Mouse (Mus musculus) urinary bladder, adult 18-20 months (tissue): Measurements from ENCODE around the gene Rwdd3.

Experiments used
- DNase-seq, 2 experiments: peaks; one replicate each; pipeline ENCODE4 v3.0.0; 2022; ENCODE audit warnings: low spot score in 2 of 2, mixed read lengths in 2 of 2

The Rwdd3 gene

DNA sequence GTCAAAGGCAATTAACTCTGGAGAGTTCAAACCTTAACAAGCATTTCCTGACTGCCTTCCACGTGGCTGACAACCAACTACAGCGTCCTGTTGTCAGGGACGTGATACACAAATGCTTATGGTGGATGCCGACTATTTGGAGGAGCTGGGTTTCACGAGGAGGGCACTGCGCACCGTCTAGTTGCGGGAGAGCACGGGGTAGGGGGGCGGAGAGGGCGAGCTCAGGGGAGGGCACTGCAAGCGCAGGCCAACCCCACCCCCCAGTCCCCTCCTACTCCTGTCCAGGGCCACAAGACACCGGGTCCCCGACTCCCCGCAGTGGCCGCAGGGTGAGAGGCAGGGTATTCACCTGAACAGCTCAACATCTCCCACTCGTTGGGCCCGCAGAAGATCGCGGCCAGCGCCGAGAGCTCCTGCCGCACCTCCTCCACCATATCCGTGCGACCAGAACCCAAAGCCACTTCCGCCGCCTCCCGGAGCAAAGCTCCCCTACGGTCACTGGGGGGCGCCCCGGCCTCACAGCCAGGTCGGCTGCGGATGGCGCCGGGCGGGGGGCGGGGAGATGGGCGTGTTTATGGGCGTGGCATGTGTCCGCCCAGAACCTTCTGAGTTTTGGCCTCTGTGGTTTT is at the start of gene Rwdd3:
TSS of gene Rwdd3 (minus strand) at position 453 of the 629 bp plus-strand sequence.
- peak; percentile 80 to 82 for DNase-seq

DNA sequence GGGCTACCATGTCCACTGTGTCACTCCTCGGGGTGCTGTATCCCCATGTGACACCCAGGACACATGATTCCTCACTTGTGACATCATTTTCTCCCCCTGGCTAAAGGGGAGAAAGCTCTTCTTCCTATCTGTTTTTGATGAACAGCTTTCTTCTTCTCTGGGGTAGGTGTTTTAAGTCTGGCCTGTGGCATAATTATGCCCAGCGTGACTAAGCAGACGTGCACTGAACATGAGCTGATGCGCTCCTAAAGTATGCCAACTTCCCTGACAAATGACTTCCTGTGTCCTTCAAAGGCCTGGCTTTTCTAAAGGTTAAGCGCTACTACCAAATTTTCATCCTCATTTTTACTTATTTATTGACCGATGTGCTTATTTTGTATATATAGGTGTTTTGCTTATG is 45.5 kb upstream of the Rwdd3 start:
- DNase-seq = no peak

DNA sequence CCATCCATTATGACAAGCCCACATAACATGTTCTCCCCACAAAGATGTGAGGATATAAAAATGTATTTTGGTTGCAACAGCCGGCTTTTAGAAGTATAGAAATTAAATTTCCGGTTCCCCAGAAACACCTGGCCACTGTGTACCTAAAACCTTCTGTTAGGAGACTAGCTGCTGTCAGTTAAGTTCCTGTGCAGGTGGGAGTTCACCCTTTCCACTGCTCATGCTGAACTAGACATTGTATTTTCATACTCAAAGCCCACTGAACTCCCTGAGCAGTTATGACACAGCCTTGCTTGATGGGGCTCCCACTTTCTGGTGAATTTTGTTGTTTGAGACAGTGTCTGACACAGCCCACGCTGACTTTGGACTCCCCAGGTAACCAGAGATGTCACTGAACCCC is 42.0 kb upstream of the Rwdd3 start:
- DNase-seq = no peak

DNA sequence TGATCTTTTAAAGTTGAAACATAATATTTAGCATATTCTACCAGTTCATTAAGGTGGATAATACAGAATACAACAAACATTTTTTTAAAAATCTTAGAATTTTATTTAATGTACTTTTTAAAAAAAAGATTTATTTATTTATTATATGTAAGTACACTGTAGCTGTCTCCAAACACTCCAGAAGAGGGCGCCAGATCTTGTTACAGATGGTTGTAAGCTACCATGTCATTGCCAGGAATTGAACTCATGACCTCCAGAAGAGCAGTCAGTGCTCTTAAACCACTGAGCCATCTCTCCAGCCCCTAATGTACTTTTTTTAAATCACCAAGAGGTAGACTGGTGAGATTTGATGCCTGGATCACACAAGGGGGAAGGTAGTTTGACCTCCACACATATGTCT is 40.7 kb upstream of the Rwdd3 start:
- no peak for DNase-seq

DNA sequence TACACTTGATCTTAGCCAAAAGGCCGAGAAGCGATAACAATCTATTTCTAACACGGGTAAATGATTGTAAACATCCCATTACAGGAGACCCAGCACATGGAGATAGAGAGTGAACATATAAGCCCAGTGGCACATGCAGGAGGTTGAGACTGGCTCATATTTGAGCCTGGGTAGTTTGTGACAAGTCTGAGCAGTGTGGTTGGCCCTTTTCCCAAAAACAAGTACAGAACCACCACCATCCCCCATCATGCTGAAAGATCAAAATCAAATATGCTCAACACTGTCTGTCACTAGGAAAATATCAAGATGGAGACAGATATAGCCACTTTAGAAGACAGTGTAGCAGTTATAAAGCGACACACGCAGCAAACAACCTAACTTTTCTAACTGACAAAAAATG is 37.5 kb upstream of the Rwdd3 start:
- no peak for DNase-seq

DNA sequence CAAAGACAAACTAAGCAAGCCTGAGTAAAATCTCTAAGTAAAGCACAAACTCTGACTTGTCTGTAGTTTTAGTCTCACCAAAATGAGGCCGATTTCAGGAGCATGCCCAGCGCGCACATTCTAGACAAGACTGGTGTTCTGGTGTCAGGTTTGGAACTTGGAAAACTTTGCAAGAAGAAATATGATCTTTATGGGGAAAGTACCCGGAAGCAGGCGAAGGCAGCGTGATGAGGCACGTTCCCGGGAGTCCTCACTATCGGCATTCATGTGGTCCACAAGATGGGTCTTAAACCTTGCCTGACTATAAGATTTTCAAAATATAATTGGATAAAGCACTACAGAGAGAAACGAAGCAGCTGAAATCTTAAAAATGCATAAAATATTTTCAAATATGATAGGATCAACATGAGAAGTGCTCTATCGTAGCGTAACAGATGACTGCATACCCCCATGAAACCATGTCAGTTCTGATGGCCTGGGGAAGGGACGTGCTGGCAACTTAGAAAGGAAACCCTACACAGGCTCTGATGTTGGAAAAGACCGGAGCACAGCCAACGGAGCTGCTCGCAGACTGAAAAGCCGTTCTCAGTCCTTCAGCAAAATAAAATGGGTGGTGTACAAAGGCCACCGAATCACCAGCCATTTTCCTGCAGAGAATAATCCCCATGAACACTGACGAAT is 34.8 kb upstream of the Rwdd3 start:
- DNase-seq = no peak

DNA sequence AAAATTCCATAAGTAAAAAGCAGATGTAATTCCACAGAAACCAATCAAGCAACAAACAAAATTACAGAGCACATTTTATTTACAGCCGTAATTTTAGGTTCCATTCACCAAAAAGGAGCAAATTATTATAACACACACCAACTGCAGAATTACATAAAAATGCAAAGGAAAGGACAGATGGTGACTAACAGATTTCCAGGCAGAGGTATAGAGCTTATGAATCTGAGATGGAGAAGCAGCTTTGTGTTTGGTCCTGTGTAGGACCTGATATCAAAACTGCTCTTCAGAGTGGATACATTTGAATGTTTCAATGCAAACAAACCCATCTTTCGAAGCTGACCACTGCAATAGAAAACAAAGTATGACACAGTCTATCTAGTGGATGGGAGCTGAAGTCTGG is 31.1 kb upstream of the Rwdd3 start:
- no peak for DNase-seq

DNA sequence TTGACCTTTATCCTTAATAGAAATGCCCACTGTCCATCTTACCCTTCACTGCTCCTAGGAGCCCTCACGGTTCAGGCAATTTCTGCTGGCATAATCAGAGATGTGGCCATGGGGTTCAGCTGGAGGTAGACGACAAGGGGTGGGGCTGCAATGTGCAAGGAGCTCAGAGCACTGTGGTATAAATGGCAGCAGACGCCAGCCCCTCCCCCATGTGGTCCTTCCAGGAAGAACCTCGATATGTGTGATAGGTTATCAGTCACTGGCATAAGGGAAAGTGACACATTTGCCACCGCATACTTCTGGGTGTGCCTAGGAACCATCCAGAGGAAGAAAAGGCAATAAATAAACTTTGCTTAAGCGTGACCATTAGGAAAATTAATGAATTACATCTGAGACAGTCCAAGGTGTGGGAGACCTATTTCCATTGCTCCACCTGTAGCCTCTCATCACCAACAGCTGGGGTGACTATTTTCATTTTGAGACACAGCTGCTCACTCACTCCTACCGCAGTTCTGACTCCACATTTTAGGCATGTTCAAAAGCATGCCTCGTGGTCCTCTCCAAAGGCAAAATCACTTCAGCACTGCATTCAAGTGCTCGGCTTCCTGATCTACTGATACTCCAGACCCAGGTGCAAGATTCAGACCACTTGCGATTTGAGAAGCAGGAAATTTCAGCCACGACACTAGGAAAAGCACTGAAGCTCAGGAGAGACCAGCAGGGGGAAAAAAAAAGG is 29.7 kb upstream of the Rwdd3 start:
- no peak for DNase-seq

DNA sequence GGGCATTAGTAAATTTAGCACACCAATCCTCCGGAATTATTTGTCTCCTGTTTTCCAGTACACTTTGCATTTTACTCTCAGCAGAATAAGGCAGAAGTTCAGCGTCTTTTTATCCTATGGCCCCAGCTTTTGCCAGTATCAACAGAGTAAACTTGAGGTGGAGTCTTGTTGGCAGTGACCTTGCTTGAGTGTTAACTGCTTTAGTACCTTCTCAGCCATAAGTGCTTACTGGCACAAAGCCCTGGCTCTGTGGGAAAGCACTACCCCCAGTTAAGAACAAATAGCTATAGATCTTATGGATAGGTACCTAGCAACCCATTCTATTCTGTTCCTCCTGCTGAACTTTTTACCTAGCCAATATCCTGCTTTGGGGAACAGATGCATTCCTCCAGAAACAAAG is 17.7 kb upstream of the Rwdd3 start:
- DNase-seq = no peak

DNA sequence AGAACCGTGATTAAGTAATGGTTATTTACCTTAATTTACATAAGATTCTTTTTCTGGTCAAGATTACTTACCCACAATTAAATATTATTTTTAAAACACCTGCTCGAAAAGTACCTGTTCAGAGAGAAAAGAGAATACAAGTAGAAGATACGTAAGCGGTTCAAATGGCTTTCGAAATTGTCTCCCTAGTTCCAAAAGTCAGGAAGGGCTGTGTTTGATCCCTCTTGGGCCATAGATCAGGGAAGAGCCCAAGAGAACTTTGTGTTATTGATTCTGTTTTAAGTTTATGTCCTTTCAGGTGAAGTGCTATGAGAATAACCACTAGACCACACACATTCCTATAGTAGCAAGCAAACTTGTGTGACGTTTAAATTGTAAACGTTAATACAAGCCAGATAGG is 16.0 kb upstream of the Rwdd3 start:
- no peak for DNase-seq

DNA sequence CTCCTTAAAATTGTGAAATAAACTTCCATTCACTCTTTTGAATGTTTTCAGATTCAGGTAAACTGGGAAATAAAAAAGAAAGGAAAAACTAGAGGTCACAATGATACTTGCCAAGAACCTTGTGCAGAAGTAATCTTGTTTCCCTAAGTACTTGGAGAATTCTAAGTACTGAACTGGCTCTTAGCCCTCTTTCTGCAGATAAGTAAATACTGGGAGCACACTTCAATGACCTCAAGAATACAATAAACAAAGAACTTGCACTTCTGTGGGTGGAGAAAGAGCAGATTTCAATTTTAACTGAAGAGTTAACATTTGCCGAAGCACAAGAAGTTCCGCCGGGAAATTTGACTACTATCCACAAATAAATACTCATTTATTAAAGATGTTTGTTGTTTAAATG is 15.4 kb upstream of the Rwdd3 start:
- DNase-seq = no peak

DNA sequence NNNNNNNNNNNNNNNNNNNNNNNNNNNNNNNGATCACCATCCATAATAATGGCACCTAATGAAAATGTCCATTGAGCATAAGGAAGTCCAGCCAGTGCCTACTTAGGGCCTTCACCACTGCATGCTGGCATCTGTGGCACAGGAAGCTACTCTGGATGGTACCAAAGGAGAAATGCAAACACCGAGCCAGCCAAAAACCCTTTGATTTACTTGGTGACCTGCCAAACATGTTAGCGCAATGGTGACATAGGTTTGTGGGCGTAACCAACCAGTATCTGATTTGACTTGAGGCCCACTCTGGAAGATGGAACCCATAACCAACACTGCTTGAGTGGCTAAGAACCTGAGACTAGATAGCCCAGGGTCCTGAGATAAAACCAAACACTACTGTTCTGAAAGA is 13.7 kb upstream of the Rwdd3 start:
- no peak for DNase-seq

DNA sequence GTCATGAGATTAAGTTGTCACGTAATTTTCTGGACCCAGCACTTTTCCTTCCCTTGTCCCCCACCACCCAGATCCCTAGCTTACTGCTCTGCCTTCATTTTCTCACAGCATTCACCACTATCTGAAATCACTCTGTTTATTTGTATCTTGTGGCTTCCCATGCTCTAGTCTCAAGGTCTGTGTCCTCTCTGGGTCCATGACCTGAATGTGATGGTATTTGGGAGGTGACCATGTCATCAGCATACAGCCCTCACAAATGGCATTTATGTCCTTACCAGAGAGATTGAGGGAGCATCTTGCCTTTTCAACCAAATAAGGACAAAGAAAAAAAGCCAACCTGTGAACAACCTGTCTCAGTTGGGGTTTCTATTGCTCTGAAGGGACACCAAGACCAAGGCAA is 4.5 kb upstream of the Rwdd3 start:
- no peak for DNase-seq

DNA sequence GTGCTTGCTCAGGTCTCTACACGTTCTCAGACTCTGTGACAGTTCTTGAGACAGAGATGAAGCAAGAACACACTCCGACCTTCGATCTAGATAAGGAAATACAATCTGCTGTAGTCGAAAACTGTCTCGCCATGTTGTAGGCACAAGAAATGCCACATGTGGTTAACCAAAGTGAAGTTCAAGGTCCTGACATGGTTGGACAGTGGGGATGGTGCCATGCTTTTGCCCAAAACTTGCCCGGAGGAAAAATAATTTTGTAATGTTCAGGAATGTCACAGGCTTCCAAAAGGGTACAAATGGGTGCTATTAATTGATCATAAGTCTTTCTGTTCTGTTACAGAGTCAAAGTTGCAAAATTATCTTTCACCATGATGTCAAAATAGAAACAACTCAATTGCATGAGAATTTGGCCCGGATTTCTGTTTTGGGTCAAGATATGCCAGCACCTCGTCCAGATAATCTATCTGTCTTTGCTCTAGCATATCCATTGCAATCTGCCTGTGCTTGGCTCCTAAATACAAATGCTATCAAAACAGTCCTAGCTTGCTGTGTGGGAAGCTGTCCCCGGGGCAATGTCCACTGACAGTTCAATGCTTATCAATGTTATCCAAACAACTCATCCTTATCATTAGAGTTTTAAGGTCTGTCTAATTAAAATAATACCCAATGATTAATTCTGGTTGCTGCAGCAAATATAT is 2.9 kb upstream of the Rwdd3 start:
- DNase-seq = no peak

DNA sequence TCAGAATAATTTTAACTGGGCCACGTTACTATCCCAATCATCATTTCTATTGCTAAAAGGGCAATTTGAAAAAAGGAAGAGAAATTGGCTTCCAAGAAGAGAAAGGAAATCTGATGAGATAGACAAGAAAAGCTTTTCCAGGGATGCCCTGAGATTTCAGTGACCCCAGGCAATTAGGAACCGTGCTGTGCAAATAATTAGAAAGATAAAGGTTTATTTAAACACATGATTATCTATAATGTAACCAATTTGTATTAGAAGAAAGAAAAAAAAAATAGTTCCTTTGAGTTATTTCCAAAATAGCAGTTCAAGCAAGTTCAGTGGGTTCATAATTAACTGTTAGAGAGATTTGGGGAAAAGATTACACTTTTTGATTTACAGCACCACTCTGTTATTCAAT is 1.2 kb upstream of the Rwdd3 start:
- no peak for DNase-seq

DNA sequence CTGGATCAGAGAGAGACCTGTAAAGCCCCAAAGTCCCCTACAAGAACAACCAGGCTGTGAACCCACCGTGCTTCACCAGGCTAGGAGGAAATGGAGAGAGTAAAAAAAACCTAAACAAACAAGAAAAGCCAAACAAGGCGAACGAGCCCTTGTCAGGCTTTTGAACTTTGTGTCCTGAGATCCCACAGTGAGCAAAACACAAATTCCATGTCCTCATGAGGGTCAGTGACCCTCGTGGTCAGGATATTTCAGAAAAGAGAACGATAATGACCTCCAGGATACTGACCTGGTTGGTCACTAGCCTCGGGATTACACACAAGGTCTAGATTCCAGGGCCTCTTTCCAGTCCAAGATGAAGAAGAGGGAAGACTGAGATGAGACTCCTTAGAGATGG is 374 bp upstream of the Rwdd3 start:
- DNase-seq = no peak

DNA sequence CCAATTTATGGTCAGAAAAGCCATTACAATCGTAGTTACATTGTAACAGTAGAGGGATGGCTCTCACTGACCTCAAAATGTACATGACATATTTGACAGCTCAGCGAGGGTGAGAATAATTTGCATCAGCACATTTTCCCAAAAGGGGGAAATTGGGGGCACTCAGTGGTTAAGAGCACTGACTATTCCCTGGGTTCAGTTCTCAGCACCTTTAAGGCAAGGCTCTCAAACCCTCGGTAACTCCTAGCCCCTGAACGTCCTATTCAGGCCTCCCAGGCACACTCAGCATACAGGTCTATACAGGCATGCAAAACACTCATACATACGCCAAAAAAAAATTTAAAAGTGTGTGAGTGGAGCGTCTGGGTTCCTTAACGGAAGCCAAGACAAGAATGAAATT is 864 bp downstream of the Rwdd3 start:
- no peak for DNase-seq

DNA sequence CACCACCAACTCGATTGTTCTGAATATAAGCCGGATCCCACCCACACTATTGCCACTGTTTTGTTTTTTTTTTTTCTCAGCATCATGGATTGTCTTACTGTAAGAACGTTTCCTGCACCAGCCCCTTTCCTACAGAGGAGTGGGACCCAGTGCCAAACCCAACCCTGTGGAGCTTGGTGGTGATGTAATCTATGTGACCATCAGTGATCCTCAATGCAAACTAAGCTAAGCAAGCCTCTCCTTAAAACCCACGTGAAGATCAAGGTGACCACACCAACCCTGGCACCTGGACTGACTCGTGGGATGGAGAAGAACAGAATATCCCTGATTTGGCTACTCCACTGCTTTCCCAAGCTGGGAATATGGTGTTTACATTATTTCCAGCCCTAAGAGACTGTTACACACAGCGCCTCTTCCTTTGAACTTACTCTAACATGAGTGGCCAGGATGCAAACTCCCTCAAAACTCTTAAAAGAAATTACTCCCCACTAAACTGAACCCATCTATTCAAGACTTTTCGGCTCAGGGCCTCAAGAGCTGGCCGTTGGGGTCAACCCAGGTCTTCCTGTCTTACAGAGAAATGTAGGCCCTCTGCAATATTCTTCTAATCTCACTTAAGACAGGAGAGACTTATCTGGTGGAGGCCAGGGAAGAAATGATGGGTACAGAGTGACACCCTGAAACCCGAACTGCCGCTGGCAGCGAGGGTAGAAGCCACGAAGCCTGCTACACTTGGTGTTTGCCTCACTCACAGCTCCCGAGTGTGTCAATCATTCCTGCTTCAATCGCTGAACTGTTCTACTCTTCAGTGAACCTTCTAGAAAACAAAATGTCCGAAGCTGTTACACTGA is 2.2 kb downstream of the Rwdd3 start:
- DNase-seq = no peak

DNA sequence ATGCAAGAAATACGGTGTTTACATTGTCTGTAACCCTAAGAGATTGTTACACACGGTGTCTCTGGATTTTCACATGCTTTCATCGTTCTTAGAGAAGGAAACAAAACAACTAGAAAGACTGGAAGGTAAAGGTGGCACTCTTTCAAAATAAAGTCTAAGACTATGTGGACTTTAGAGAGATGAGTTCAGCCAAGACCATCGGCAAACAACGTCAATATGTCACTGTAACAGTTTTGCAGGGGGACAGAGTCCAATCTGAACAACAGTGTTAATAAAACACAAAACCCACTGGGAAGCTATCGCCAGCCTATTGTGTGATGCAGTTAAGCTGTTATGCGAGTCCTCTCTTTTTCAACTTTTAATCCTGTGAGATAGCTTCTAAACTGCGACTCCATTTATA is 2.9 kb downstream of the Rwdd3 start:
- DNase-seq = no peak

DNA sequence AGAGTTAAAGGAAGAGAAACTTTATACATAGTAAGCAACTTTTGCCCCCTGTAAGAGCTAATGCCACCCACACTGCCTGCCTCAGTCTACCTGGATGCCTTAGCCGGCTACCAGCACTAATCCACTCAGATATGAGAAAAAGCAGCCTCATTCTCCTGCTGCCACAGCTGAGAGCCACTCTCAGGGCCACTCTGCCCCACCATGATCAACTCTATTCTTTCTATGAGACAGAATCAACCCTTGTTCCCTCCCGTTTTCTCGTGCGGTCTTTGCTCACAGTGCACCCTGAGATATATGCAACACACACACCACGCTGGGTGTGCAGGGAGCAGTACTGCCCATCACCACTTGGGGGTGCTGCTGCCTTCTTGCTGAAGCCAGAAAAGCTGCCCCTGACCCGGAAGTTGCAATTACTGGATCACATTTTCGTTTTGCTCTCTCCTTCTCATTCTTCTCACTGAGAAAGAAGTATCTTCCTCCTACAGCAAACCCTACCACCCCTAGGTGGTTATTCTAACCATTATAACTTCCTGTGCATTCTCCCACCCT is 8.2 kb downstream of the Rwdd3 start:
- DNase-seq = peak; percentile 10 to 50

DNA sequence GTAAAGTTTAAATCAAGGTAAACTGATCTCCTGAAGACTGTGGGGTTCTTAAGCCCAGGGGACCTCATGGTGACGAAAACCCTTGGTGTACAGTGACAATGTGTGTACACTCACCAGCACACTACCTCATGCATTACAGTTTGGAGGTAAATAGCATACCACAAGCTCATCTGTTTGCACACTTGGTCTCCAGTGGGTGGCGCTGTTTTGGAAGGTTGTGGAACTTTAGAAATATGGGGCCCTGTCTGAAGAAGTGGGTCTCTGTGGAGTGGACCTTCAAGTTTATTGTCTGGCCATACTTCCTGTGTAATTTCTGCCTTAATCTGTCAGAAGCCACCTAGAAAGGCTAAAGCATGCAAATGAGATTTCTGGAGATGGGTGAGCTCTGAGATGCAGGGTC is 9.8 kb downstream of the Rwdd3 start:
- DNase-seq = no peak
